Mouse (Mus musculus): Measurements from ENCODE around the gene Rac2.

DNA sequence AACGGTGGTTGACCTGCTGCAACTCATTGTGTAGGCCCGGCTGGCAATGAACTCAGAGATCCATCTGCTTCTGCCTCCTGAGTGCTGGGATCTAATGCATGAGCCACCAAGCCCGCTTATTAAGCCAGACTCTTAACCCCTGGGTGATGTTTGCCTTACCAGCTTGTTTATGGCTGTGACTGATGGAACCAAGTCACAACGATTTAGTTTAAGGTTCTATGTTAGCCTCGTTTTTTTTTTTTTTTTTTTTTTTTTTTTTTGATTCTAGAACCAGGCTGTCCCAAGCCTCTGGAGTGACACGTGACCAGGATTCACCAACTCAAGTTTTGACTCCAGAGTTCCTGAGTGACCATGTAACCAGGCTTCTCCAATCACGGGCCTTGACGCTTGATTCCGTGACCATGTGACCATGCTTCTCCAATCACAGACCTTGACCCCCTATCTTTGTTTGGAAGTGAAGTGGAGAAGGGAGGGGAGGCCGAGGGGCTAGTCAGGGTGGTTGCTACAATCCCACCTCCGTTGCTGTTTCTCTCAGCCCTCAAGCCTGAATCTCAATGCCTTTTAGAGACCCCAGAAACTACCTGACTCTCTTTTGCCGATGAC lies 63.2 kb downstream of the Rac2 start:
- TF ChIP-seq CTCF (IDR thresholded peaks at IDR 0.05; ENCODE audit: insufficient read depth, low read length) (no peak), POLR2A (IDR thresholded peaks at IDR 0.05; ENCODE audit: borderline replicate concordance, extremely low read depth, low read depth, low read length) (no peak)
